Mouse (Mus musculus): ENCODE results near the gene Tmem163. TPM values are rescaled to one million over a fixed set of nuclear protein-coding genes. Genes with fewer than 3 reads are reported as not detected.

Tmem163 gene
- total and polyA plus RNA-seq, 2 experiments from 2014 or later, result 54.9 to 56.0 TPM

GRCm38 (mm10) chr1:127542756-127543155 is 136.6 kb downstream of the Tmem163 start:
- TF ChIP-seq CTCF (IDR thresholded peaks at IDR 0.05; ENCODE audit: low read depth), result no peak
- Histone ChIP-seq H3K27me3 (ENCODE audit: insufficient read depth, low read length) (no peaks in the 10 kb centered on the region), H3K9ac (replicated peaks; ENCODE audit: low read length) (no peak overlapping the region), H3K4me2 (ENCODE audit: low read depth, low read length) (no peak overlapping the region), H3K4me3 (ENCODE audit: low read length) (no peak overlapping the region), H3K27ac (no peak overlapping the region), H3K9me3 (ENCODE audit: low read length) (no peaks in the 10 kb centered on the region), H3K4me1 (ENCODE audit: insufficient read depth, low read length) (no peaks in the 10 kb centered on the region), H3K36me3 (ENCODE audit: insufficient read depth, low read length) (no peaks in the 10 kb centered on the region)
- ATAC-seq, result no peak
- WGBS, result 23% methylated on average over 1 of the region's 1 CpGs
- no peak for DNase-seq (ENCODE audit: low spot score)

DNA sequence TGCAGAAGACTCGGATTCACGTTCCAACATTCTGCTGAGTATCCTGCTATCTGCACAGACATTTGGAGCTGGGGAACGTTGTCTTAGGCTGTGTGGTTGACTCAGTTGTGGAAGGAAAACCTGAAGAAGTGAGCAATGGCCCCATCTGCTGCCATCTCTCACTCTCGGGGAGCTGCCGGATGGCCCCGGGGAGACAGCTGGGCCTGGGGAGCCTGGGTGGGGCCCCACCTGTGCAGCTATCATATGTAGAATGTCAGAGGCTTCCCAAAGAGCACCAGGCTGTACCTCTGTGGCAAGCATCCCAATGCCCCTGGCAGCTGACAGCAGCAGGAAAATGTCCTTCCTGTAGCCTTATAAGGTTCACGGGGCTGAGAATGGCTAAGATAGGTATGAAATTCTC is 137.4 kb downstream of the Tmem163 start:
- WGBS, result 75% methylated on average over 7 of the region's 7 CpGs
- Histone ChIP-seq H3K27ac (no peak overlapping the region), H3K9me3 (ENCODE audit: low read length) (no peaks in the 10 kb centered on the region), H3K27me3 (ENCODE audit: insufficient read depth, low read length) (no peaks in the 10 kb centered on the region), H3K4me2 (ENCODE audit: low read depth, low read length) (no peak overlapping the region), H3K4me3 (ENCODE audit: low read length) (no peak overlapping the region), H3K9ac (replicated peaks; ENCODE audit: low read length) (no peak overlapping the region), H3K4me1 (ENCODE audit: insufficient read depth, low read length) (0 out of 2 replicates have a peak, but pooled peaks cover 2% of the 10 kb centered on the region), H3K36me3 (ENCODE audit: insufficient read depth, low read length) (no peaks in the 10 kb centered on the region)
- DNase-seq (ENCODE audit: low spot score), result no peak
- no peak for TF ChIP-seq CTCF (IDR thresholded peaks at IDR 0.05; ENCODE audit: low read depth)
- ATAC-seq, result no peak

- ATAC-seq (no peak), DNase-seq (ENCODE audit: low spot score) (no peak)
- no peaks in the 10 kb centered on the region for H3K36me3 ChIP-seq (ENCODE audit: insufficient read depth, low read length)
- H3K9me3 ChIP-seq (ENCODE audit: low read length), result no peaks in the 10 kb centered on the region
- 0 out of 2 replicates have a peak, but pooled peaks cover 6% of the 10 kb centered on the region for H3K4me1 ChIP-seq (ENCODE audit: insufficient read depth, low read length)
- H3K4me3 ChIP-seq (ENCODE audit: low read length), result no peak overlapping the region
- no peak overlapping the region for H3K9ac ChIP-seq (replicated peaks; ENCODE audit: low read length)
- TF ChIP-seq CTCF (IDR thresholded peaks at IDR 0.05; ENCODE audit: low read depth), result no peak
- no peak overlapping the region for H3K4me2 ChIP-seq (ENCODE audit: low read depth, low read length)
- 62% methylated on average over 4 of the region's 4 CpGs for WGBS
- H3K27me3 ChIP-seq (ENCODE audit: insufficient read depth, low read length), result no peaks in the 10 kb centered on the region
- H3K27ac ChIP-seq, result no peak overlapping the region
These were observed 137.8 kb downstream of the Tmem163 start for GRCm38 (mm10) chr1:127541522-127541921.

GRCm38 (mm10) chr1:127537204-127538038 is 141.9 kb downstream of the Tmem163 start:
- 9% methylated on average over 17 of the region's 17 CpGs for WGBS
- peak; percentile 55 for ATAC-seq
- H3K27me3 ChIP-seq (ENCODE audit: insufficient read depth, low read length), result no peaks in the 10 kb centered on the region

GRCm38 (mm10) chr1:127536448-127536847 is 142.9 kb downstream of the Tmem163 start:
- Histone ChIP-seq H3K4me2 (ENCODE audit: low read depth, low read length) (no peak overlapping the region), H3K36me3 (ENCODE audit: insufficient read depth, low read length) (no peaks in the 10 kb centered on the region), H3K4me3 (ENCODE audit: low read length) (no peak overlapping the region), H3K9ac (replicated peaks; ENCODE audit: low read length) (no peak overlapping the region), H3K27me3 (ENCODE audit: insufficient read depth, low read length) (no peaks in the 10 kb centered on the region), H3K27ac (no peak overlapping the region), H3K4me1 (ENCODE audit: insufficient read depth, low read length) (0 out of 2 replicates have a peak, but pooled peaks cover 8% of the 10 kb centered on the region), H3K9me3 (ENCODE audit: low read length) (no peaks in the 10 kb centered on the region)
- WGBS, result 21% methylated on average over 5 of the region's 5 CpGs
- no peak for TF ChIP-seq CTCF (IDR thresholded peaks at IDR 0.05; ENCODE audit: low read depth)
- ATAC-seq (no peak; the same call in 1 of the 2 replicates), DNase-seq (ENCODE audit: low spot score) (no peak)

More at GRCm38 (mm10) chr1:127537204-127538038, 141.9 kb downstream of the Tmem163 start:
- Histone ChIP-seq H3K9me3 (ENCODE audit: low read length) (no peaks in the 10 kb centered on the region), H3K4me1 (ENCODE audit: insufficient read depth, low read length) (0 out of 2 replicates have a peak, but pooled peaks cover 8% of the 10 kb centered on the region), H3K9ac (replicated peaks; ENCODE audit: low read length) (no peak overlapping the region), H3K36me3 (ENCODE audit: insufficient read depth, low read length) (no peaks in the 10 kb centered on the region), H3K4me3 (ENCODE audit: low read length) (no peak overlapping the region), H3K4me2 (ENCODE audit: low read depth, low read length) (peak overlapping the region; percentile 47), H3K27ac (no peak overlapping the region)
- no peak for TF ChIP-seq CTCF (IDR thresholded peaks at IDR 0.05; ENCODE audit: low read depth)
- peak; percentile 66 for DNase-seq (ENCODE audit: low spot score)

- Histone ChIP-seq H3K27me3 (ENCODE audit: insufficient read depth, low read length) (no peaks in the 10 kb centered on the region), H3K9me3 (ENCODE audit: low read length) (no peaks in the 10 kb centered on the region), H3K9ac (replicated peaks; ENCODE audit: low read length) (no peak overlapping the region), H3K36me3 (ENCODE audit: insufficient read depth, low read length) (no peaks in the 10 kb centered on the region), H3K4me2 (ENCODE audit: low read depth, low read length) (no peak overlapping the region), H3K4me3 (ENCODE audit: low read length) (no peak overlapping the region), H3K27ac (no peak overlapping the region), H3K4me1 (ENCODE audit: insufficient read depth, low read length) (0 out of 2 replicates have a peak, but pooled peaks cover 8% of the 10 kb centered on the region)
- DNase-seq (ENCODE audit: low spot score) (no peak), ATAC-seq (no peak; the same call in 1 of the 2 replicates)
- TF ChIP-seq CTCF (IDR thresholded peaks at IDR 0.05; ENCODE audit: low read depth), result peak; percentile 29; the same call in 1 of the 2 replicates
- WGBS, result 72% methylated on average over 5 of the region's 5 CpGs
These were observed 147.6 kb downstream of the Tmem163 start for GRCm38 (mm10) chr1:127531723-127532122.
